Mouse (Mus musculus): ENCODE data around the gene Nt5c3b. TPM values are rescaled to one million over a fixed set of nuclear protein-coding genes. Genes with fewer than 3 reads are reported as not detected.

The Nt5c3b gene
- polyA plus RNA-seq, 1 experiment, result 52.0 TPM

- TF ChIP-seq CTCF (IDR thresholded peaks at IDR 0.05; ENCODE audit: borderline replicate concordance, insufficient read depth, low read length), result no peak
- no peak for TF ChIP-seq POLR2A (IDR thresholded peaks at IDR 0.05; ENCODE audit: low read depth, low read length)
- Histone ChIP-seq H3K4me1 (ENCODE audit: control insufficient read depth, insufficient read depth, low read length) (peaks cover 6% of the 10 kb centered on the region; the same call in 1 of the 2 replicates), H3K4me3 (ENCODE audit: insufficient read depth, low read length) (peak overlapping the region; percentile 87; the same call in 1 of the 2 replicates), H3K27ac (ENCODE audit: insufficient read depth, low read length) (peak overlapping the region; percentile 53)
These were observed 29.9 kb downstream of the Nt5c3b start for GRCm38 (mm10) chr11:100411736-100412135.

GRCm38 (mm10) chr11:100409686-100410085 lies 31.9 kb downstream of the Nt5c3b start:
- H3K27ac ChIP-seq (ENCODE audit: insufficient read depth, low read length), result no peak overlapping the region
- no peak overlapping the region for H3K4me3 ChIP-seq (ENCODE audit: insufficient read depth, low read length)
- peaks cover 6% of the 10 kb centered on the region; the same call in 1 of the 2 replicates for H3K4me1 ChIP-seq (ENCODE audit: control insufficient read depth, insufficient read depth, low read length)
- TF ChIP-seq CTCF (IDR thresholded peaks at IDR 0.05; ENCODE audit: borderline replicate concordance, insufficient read depth, low read length) (no peak), POLR2A (IDR thresholded peaks at IDR 0.05; ENCODE audit: low read depth, low read length) (no peak)

GRCm38 (mm10) chr11:100408835-100409462 lies 32.7 kb downstream of the Nt5c3b start:
- Histone ChIP-seq H3K27ac (ENCODE audit: insufficient read depth, low read length) (no peak overlapping the region), H3K4me1 (ENCODE audit: control insufficient read depth, insufficient read depth, low read length) (peaks cover 6% of the 10 kb centered on the region; the same call in 1 of the 2 replicates), H3K4me3 (ENCODE audit: insufficient read depth, low read length) (no peak overlapping the region)
- TF ChIP-seq CTCF (IDR thresholded peaks at IDR 0.05; ENCODE audit: borderline replicate concordance, insufficient read depth, low read length), result no peak
- no peak for TF ChIP-seq POLR2A (IDR thresholded peaks at IDR 0.05; ENCODE audit: low read depth, low read length)

GRCm38 (mm10) chr11:100408076-100408834 lies 33.4 kb downstream of the Nt5c3b start:
- Histone ChIP-seq H3K27ac (ENCODE audit: insufficient read depth, low read length) (no peak overlapping the region), H3K4me3 (ENCODE audit: insufficient read depth, low read length) (no peak overlapping the region), H3K4me1 (ENCODE audit: control insufficient read depth, insufficient read depth, low read length) (peaks cover 6% of the 10 kb centered on the region; the same call in 1 of the 2 replicates)
- TF ChIP-seq POLR2A (IDR thresholded peaks at IDR 0.05; ENCODE audit: low read depth, low read length) (no peak), CTCF (IDR thresholded peaks at IDR 0.05; ENCODE audit: borderline replicate concordance, insufficient read depth, low read length) (peak; percentile 41; the same call in 1 of the 2 replicates)

GRCm38 (mm10) chr11:100406995-100407705 lies 34.5 kb downstream of the Nt5c3b start:
- no peak overlapping the region for H3K27ac ChIP-seq (ENCODE audit: insufficient read depth, low read length)
- H3K4me1 ChIP-seq (ENCODE audit: control insufficient read depth, insufficient read depth, low read length), result peaks cover 5% of the 10 kb centered on the region; the same call in 1 of the 2 replicates
- no peak overlapping the region for H3K4me3 ChIP-seq (ENCODE audit: insufficient read depth, low read length)
- peak; percentile 34 for TF ChIP-seq POLR2A (IDR thresholded peaks at IDR 0.05; ENCODE audit: low read depth, low read length)
- no peak for TF ChIP-seq CTCF (IDR thresholded peaks at IDR 0.05; ENCODE audit: borderline replicate concordance, insufficient read depth, low read length)

GRCm38 (mm10) chr11:100406273-100406672 lies 35.3 kb downstream of the Nt5c3b start:
- H3K4me3 ChIP-seq (ENCODE audit: insufficient read depth, low read length), result no peak overlapping the region
- TF ChIP-seq POLR2A (IDR thresholded peaks at IDR 0.05; ENCODE audit: low read depth, low read length) (peak; percentile 51; the same call in 1 of the 2 replicates), CTCF (IDR thresholded peaks at IDR 0.05; ENCODE audit: borderline replicate concordance, insufficient read depth, low read length) (no peak)
- H3K4me1 ChIP-seq (ENCODE audit: control insufficient read depth, insufficient read depth, low read length), result no peaks in the 10 kb centered on the region; the same call in 1 of the 2 replicates
- no peak overlapping the region for H3K27ac ChIP-seq (ENCODE audit: insufficient read depth, low read length)

GRCm38 (mm10) chr11:100404456-100405074 lies 37.0 kb downstream of the Nt5c3b start:
- Histone ChIP-seq H3K4me1 (ENCODE audit: control insufficient read depth, insufficient read depth, low read length) (no peaks in the 10 kb centered on the region), H3K4me3 (ENCODE audit: insufficient read depth, low read length) (no peak overlapping the region), H3K27ac (ENCODE audit: insufficient read depth, low read length) (no peak overlapping the region)
- no peak for TF ChIP-seq POLR2A (IDR thresholded peaks at IDR 0.05; ENCODE audit: low read depth, low read length)
- TF ChIP-seq CTCF (IDR thresholded peaks at IDR 0.05; ENCODE audit: borderline replicate concordance, insufficient read depth, low read length), result no peak

GRCm38 (mm10) chr11:100403445-100404134 lies 38.0 kb downstream of the Nt5c3b start:
- TF ChIP-seq CTCF (IDR thresholded peaks at IDR 0.05; ENCODE audit: borderline replicate concordance, insufficient read depth, low read length), result no peak
- no peak for TF ChIP-seq POLR2A (IDR thresholded peaks at IDR 0.05; ENCODE audit: low read depth, low read length)
- H3K4me1 ChIP-seq (ENCODE audit: control insufficient read depth, insufficient read depth, low read length), result no peaks in the 10 kb centered on the region
- H3K27ac ChIP-seq (ENCODE audit: insufficient read depth, low read length), result no peak overlapping the region
- H3K4me3 ChIP-seq (ENCODE audit: insufficient read depth, low read length), result no peak overlapping the region

- H3K4me1 ChIP-seq (ENCODE audit: control insufficient read depth, insufficient read depth, low read length), result no peaks in the 10 kb centered on the region
- no peak overlapping the region for H3K4me3 ChIP-seq (ENCODE audit: insufficient read depth, low read length)
- no peak overlapping the region for H3K27ac ChIP-seq (ENCODE audit: insufficient read depth, low read length)
- no peak for TF ChIP-seq POLR2A (IDR thresholded peaks at IDR 0.05; ENCODE audit: low read depth, low read length)
- TF ChIP-seq CTCF (IDR thresholded peaks at IDR 0.05; ENCODE audit: borderline replicate concordance, insufficient read depth, low read length), result no peak
These were observed 38.9 kb downstream of the Nt5c3b start for GRCm38 (mm10) chr11:100402682-100403081.

All from embryonic fibroblast, embryonic 13.5 days (primary cell).